Mouse (Mus musculus): ENCODE measurements around the gene Urm1.

The Urm1 gene

GRCm38 (mm10) chr2:29827709-29828024, 7.8 kb downstream of the Urm1 start:
- no peak for DNase-seq (ENCODE audit: low read depth)

GRCm38 (mm10) chr2:29831106-29831505, 11.2 kb downstream of the Urm1 start:
- no peak for DNase-seq (ENCODE audit: low read depth)

- no peak for DNase-seq (ENCODE audit: low read depth)
These were observed 13.9 kb downstream of the Urm1 start for GRCm38 (mm10) chr2:29833796-29834195.

- no peak for DNase-seq (ENCODE audit: low read depth)
These were observed 15.6 kb downstream of the Urm1 start for GRCm38 (mm10) chr2:29835391-29835899.

GRCm38 (mm10) chr2:29839460-29839859, 19.6 kb downstream of the Urm1 start:
- no peak for DNase-seq (ENCODE audit: low read depth)

- no peak for DNase-seq (ENCODE audit: low read depth)
These were observed 23.6 kb downstream of the Urm1 start for GRCm38 (mm10) chr2:29843231-29844105.

- DNase-seq (ENCODE audit: low read depth) = no peak
These were observed 24.2 kb downstream of the Urm1 start for GRCm38 (mm10) chr2:29844115-29844514.

GRCm38 (mm10) chr2:29844661-29845060, 24.8 kb downstream of the Urm1 start:
- no peak for DNase-seq (ENCODE audit: low read depth)

GRCm38 (mm10) chr2:29845636-29846035, 25.8 kb downstream of the Urm1 start:
- DNase-seq (ENCODE audit: low read depth) = no peak

- DNase-seq (ENCODE audit: low read depth) = no peak
These were observed 26.4 kb downstream of the Urm1 start for GRCm38 (mm10) chr2:29846061-29846853.

GRCm38 (mm10) chr2:29846911-29847310, 27.0 kb downstream of the Urm1 start:
- DNase-seq (ENCODE audit: low read depth) = no peak

GRCm38 (mm10) chr2:29849041-29849440, 29.2 kb downstream of the Urm1 start:
- DNase-seq (ENCODE audit: low read depth) = no peak

- no peak for DNase-seq (ENCODE audit: low read depth)
These were observed 30.1 kb downstream of the Urm1 start for GRCm38 (mm10) chr2:29849841-29850480.

GRCm38 (mm10) chr2:29852957-29853485, 33.1 kb downstream of the Urm1 start:
- no peak for DNase-seq (ENCODE audit: low read depth)

- DNase-seq (ENCODE audit: low read depth) = no peak
These were observed 33.9 kb downstream of the Urm1 start for GRCm38 (mm10) chr2:29853736-29854135.

GRCm38 (mm10) chr2:29855585-29856210, 35.8 kb downstream of the Urm1 start:
- no peak for DNase-seq (ENCODE audit: low read depth)

- DNase-seq (ENCODE audit: low read depth) = no peak
These were observed 36.8 kb downstream of the Urm1 start for GRCm38 (mm10) chr2:29856451-29857260.

GRCm38 (mm10) chr2:29857341-29857740, 37.5 kb downstream of the Urm1 start:
- no peak for DNase-seq (ENCODE audit: low read depth)

GRCm38 (mm10) chr2:29857967-29858366, 38.1 kb downstream of the Urm1 start:
- DNase-seq (ENCODE audit: low read depth) = no peak

GRCm38 (mm10) chr2:29858748-29859473, 39.0 kb downstream of the Urm1 start:
- peak; percentile 62 for DNase-seq (ENCODE audit: low read depth)
